Mouse (Mus musculus): ENCODE results near the gene Dglucy. TPM values are rescaled to one million over a fixed set of nuclear protein-coding genes. Genes with fewer than 3 reads are reported as not detected.

Dglucy gene
- total and polyA plus RNA-seq, 3 experiments: 0.09 to 0.27 TPM; not detected in 1

DNA sequence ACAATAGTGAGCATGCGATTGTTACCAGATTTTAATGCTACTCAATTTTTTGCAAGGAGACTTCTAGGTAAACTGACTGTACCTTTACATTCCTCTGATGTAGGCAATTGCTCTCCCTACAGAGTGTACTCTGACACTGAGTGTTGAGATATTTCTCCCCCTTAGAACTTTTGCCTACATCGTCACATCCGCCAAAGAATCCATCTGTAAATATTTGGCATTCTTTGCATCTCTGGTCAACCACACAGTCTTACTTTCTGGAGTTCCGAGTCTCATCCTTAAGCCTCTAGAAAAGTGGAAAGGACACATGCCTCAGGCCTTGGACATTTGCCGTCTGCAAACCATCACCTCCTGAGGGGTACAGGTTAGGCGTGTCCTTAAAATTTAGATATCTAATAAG lies 1.9 kb upstream of the Dglucy start:
- no peak for DNase-seq (ENCODE audit: low spot score)
- H3K27me3 ChIP-seq (ENCODE audit: insufficient read depth, low read length): peaks cover 68% of the 10 kb centered on the region
- TF ChIP-seq TAL1 (conservative IDR thresholded peaks at IDR 0.05; ENCODE audit: low read depth, low read length) (no peak), POLR2AphosphoS5 (IDR thresholded peaks at IDR 0.05; ENCODE audit: insufficient replicate concordance, low read depth, low read length) (no peak), CTCF (IDR thresholded peaks at IDR 0.05; ENCODE audit: low read depth, low read length) (no peak), GATA2 (IDR thresholded peaks at IDR 0.05; ENCODE audit: borderline replicate concordance, low read depth, low read length) (no peak), GATA1 (IDR thresholded peaks at IDR 0.05; ENCODE audit: borderline replicate concordance, low read length) (no peak)

DNA sequence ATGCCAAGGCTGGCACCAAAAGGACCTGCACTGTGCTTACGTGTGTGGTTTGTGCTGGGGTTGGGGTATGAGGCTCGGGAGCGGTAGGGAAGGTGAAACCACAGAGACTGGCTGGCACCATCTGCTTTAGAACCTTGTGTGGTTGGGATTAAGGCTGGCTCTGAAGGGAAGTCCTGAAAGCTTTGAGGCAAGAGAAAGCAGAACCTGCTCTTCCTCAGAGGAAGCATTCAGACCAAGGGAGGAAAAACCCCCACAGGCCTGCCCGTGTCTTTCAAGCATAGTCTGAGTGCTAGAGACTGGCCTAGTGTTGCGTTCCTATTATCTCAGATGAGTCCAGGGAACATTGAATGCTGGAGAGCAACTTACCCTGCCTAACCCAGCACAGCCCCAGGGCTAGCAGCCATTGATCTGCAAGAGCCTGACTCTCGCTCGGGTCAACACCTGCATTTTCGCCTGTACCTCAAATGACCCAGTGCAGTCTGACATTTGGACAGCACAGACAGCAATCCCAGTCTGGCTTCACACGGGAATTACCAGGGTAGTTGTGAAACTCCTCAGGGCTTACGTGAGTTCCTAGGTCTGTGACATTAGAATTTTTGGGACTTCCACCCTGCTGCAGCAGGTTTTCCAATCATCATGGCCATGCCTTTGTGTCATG lies 452 bp upstream of the Dglucy start:
- DNase-seq (ENCODE audit: low spot score) (no peak), ATAC-seq (ENCODE audit: extremely low read depth, insufficient number of reproducible peaks, low FRiP score, poor library complexity, severe bottlenecking) (no peak)
- no peaks in the 10 kb centered on the region for H3K36me3 ChIP-seq (replicated peaks)
- no peak overlapping the region for H3K4me3 ChIP-seq (ENCODE audit: low read depth, low read length)
- TF ChIP-seq GATA2 (IDR thresholded peaks at IDR 0.05; ENCODE audit: borderline replicate concordance, low read depth, low read length) (no peak), POLR2AphosphoS5 (IDR thresholded peaks at IDR 0.05; ENCODE audit: insufficient replicate concordance, low read depth, low read length) (no peak), CTCF (IDR thresholded peaks at IDR 0.05; ENCODE audit: low read depth, low read length) (no peak)
- H3K4me1 ChIP-seq (ENCODE audit: insufficient read depth, low read depth, low read length): no peaks in the 10 kb centered on the region; the same call in 1 of the 2 replicates
- H3K27me3 ChIP-seq (ENCODE audit: insufficient read depth, low read length): peaks cover 74% of the 10 kb centered on the region
- no peaks in the 10 kb centered on the region for H3K9me3 ChIP-seq (replicated peaks)

More for the DNA sequence above, 1.9 kb upstream of the Dglucy start:
- Histone ChIP-seq H3K9me3 (replicated peaks) (no peaks in the 10 kb centered on the region), H3K4me3 (ENCODE audit: low read depth, low read length) (no peak overlapping the region), H3K36me3 (replicated peaks) (no peaks in the 10 kb centered on the region), H3K4me1 (ENCODE audit: insufficient read depth, low read depth, low read length) (peaks cover 7% of the 10 kb centered on the region)
- no peak for ATAC-seq (ENCODE audit: extremely low read depth, insufficient number of reproducible peaks, low FRiP score, poor library complexity, severe bottlenecking)

DNA sequence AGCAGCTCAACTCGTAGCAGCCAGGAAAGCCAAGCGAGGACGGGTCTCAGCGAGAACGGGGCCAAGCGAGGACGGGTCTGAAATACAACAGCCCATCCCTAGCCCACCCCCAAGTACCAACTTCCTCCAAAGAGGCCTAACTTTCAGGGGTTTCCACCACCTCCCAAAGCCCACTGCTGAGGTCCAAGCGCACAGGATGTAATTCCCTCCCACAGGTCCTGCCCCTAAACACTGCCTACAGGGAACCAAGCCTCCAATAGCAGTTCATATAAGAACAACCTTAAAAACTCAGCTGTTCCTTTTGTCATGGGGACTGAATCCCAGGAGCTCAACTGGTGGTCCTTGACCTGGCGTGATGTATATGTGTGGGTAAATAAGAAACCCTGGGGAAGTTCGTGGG lies 1.6 kb downstream of the Dglucy start:
- H3K4me1 ChIP-seq (ENCODE audit: insufficient read depth, low read depth, low read length): peaks cover 7% of the 10 kb centered on the region
- H3K36me3 ChIP-seq (replicated peaks): no peaks in the 10 kb centered on the region
- DNase-seq (ENCODE audit: low spot score) (no peak), ATAC-seq (ENCODE audit: extremely low read depth, insufficient number of reproducible peaks, low FRiP score, poor library complexity, severe bottlenecking) (no peak)
- H3K9me3 ChIP-seq (replicated peaks): no peaks in the 10 kb centered on the region
- no peak overlapping the region for H3K4me3 ChIP-seq (ENCODE audit: low read depth, low read length)
- H3K27me3 ChIP-seq (ENCODE audit: insufficient read depth, low read length): peaks cover 70% of the 10 kb centered on the region
- TF ChIP-seq GATA1 (IDR thresholded peaks at IDR 0.05; ENCODE audit: borderline replicate concordance, low read length): no peak
- TF ChIP-seq TAL1 (conservative IDR thresholded peaks at IDR 0.05; ENCODE audit: low read depth, low read length): no peak
- TF ChIP-seq POLR2AphosphoS5 (IDR thresholded peaks at IDR 0.05; ENCODE audit: insufficient replicate concordance, low read depth, low read length): no peak
- no peak for TF ChIP-seq GATA2 (IDR thresholded peaks at IDR 0.05; ENCODE audit: borderline replicate concordance, low read depth, low read length)
- no peak for TF ChIP-seq CTCF (IDR thresholded peaks at IDR 0.05; ENCODE audit: low read depth, low read length)

DNA sequence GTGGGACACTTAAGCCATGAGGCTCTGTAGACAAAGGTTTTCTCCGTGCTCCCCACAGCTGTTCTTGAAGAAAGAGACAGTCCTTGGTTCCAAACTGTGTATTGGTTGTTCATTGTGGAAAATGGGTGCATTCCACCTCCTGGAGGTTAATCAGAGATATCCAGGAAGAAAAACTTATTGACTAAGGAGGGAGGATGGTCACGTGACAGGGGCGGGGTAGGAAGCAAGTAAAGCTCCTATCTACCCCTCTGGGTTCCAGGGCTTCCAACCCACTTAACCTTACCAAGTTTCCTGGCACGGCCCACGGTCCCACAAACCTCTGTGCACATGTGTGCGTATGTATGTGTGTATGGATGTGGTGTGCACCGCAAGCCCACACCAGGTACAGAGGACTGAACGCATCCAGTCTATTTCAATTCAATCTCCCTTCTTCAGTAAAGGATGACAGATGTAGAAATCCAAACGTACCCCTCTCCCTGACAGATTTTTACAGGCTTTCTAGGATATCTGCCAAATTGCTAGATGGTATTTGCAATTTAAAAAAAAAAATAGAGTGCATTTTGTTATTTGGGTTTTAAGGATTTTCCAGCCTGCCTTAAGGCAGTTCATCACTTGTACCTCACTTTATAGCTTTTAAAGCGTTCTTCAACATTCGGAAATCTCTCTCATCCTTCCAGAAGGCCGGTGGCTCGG lies 2.7 kb downstream of the Dglucy start:
- no peak for ATAC-seq (ENCODE audit: extremely low read depth, insufficient number of reproducible peaks, low FRiP score, poor library complexity, severe bottlenecking)

DNA sequence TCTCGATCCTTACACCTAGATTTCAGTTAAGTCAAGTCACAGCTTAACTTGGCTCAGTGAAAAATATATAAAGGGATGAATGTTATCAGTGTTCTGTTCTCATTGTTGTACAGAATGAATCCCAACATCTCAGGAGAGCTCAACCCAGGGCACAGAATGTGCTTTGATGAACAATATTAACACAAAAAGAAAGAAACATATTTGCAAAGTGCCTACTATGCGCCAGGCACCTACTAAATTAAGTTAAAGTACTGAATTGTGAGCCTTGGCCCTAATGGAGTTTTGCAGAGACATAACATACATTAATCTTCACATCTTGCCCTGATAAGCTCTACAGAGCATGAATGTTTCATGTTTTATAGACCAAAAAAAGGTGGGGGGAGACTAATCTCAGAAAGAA lies 5.3 kb downstream of the Dglucy start:
- ATAC-seq (ENCODE audit: extremely low read depth, insufficient number of reproducible peaks, low FRiP score, poor library complexity, severe bottlenecking): no peak
- Histone ChIP-seq H3K4me3 (ENCODE audit: low read depth, low read length) (no peak overlapping the region), H3K27me3 (ENCODE audit: insufficient read depth, low read length) (peaks cover 73% of the 10 kb centered on the region), H3K36me3 (replicated peaks) (no peaks in the 10 kb centered on the region), H3K9me3 (replicated peaks) (no peaks in the 10 kb centered on the region), H3K4me1 (ENCODE audit: insufficient read depth, low read depth, low read length) (peaks cover 9% of the 10 kb centered on the region)
- no peak for DNase-seq (ENCODE audit: low spot score)
- TF ChIP-seq POLR2AphosphoS5 (IDR thresholded peaks at IDR 0.05; ENCODE audit: insufficient replicate concordance, low read depth, low read length): no peak
- no peak for TF ChIP-seq CTCF (IDR thresholded peaks at IDR 0.05; ENCODE audit: low read depth, low read length)
- TF ChIP-seq GATA2 (IDR thresholded peaks at IDR 0.05; ENCODE audit: borderline replicate concordance, low read depth, low read length): no peak
- no peak for TF ChIP-seq TAL1 (conservative IDR thresholded peaks at IDR 0.05; ENCODE audit: low read depth, low read length)
- TF ChIP-seq GATA1 (IDR thresholded peaks at IDR 0.05; ENCODE audit: borderline replicate concordance, low read length): no peak

More for the DNA sequence above, 2.7 kb downstream of the Dglucy start:
- peaks cover 9% of the 10 kb centered on the region for H3K4me1 ChIP-seq (ENCODE audit: insufficient read depth, low read depth, low read length)
- H3K4me3 ChIP-seq (ENCODE audit: low read depth, low read length): no peak overlapping the region
- no peak for DNase-seq (ENCODE audit: low spot score)
- no peaks in the 10 kb centered on the region for H3K9me3 ChIP-seq (replicated peaks)
- peaks cover 69% of the 10 kb centered on the region for H3K27me3 ChIP-seq (ENCODE audit: insufficient read depth, low read length)
- TF ChIP-seq TAL1 (conservative IDR thresholded peaks at IDR 0.05; ENCODE audit: low read depth, low read length) (no peak), GATA2 (IDR thresholded peaks at IDR 0.05; ENCODE audit: borderline replicate concordance, low read depth, low read length) (no peak), POLR2AphosphoS5 (IDR thresholded peaks at IDR 0.05; ENCODE audit: insufficient replicate concordance, low read depth, low read length) (no peak), GATA1 (IDR thresholded peaks at IDR 0.05; ENCODE audit: borderline replicate concordance, low read length) (no peak), CTCF (IDR thresholded peaks at IDR 0.05; ENCODE audit: low read depth, low read length) (no peak)
- H3K36me3 ChIP-seq (replicated peaks): no peaks in the 10 kb centered on the region

DNA sequence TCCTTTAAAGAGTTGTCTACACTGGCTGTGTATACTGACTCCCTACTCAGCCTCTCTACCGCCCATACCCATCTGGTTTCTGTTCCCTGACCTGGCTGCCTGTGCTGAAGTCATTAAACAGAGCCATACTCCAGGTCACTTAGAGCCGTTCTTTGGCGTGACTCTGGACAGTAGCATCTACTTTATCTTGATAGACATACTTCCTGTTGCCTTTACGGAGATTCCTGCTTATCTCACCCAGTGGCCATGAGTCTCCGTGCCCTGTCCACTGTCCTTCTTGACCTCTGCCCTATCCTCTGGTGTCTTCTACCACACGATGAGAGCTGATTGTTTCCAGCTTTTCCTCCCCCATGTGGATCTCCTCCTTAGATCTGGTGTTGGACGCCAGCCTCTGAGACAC lies 6.5 kb downstream of the Dglucy start:
- ATAC-seq (ENCODE audit: extremely low read depth, insufficient number of reproducible peaks, low FRiP score, poor library complexity, severe bottlenecking) (peak; percentile 73), DNase-seq (ENCODE audit: low spot score) (no peak)
- Histone ChIP-seq H3K9me3 (replicated peaks) (no peaks in the 10 kb centered on the region), H3K36me3 (replicated peaks) (no peaks in the 10 kb centered on the region), H3K27me3 (ENCODE audit: insufficient read depth, low read length) (peaks cover 69% of the 10 kb centered on the region), H3K4me3 (ENCODE audit: low read depth, low read length) (no peak overlapping the region), H3K4me1 (ENCODE audit: insufficient read depth, low read depth, low read length) (peaks cover 9% of the 10 kb centered on the region)
- TF ChIP-seq CTCF (IDR thresholded peaks at IDR 0.05; ENCODE audit: low read depth, low read length) (no peak), GATA2 (IDR thresholded peaks at IDR 0.05; ENCODE audit: borderline replicate concordance, low read depth, low read length) (no peak), GATA1 (IDR thresholded peaks at IDR 0.05; ENCODE audit: borderline replicate concordance, low read length) (no peak), TAL1 (conservative IDR thresholded peaks at IDR 0.05; ENCODE audit: low read depth, low read length) (no peak), POLR2AphosphoS5 (IDR thresholded peaks at IDR 0.05; ENCODE audit: insufficient replicate concordance, low read depth, low read length) (no peak)
